Mouse (Mus musculus) megakaryocyte, embryonic 14.5 days (primary cell): ENCODE data around the gene Cldn10.

Experiments
- FLI1 ChIP-seq: IDR thresholded peaks from 2 replicates; pipeline ENCODE4 v1.6.1; 2012; ENCODE audit warnings: low read length, inconsistent platforms, mixed read lengths
- GATA1 ChIP-seq: IDR thresholded peaks from 3 replicates; pipeline ENCODE4 v1.6.1; 2012; ENCODE audit warnings: mixed read lengths, low read length, inconsistent platforms, borderline replicate concordance

DNA sequence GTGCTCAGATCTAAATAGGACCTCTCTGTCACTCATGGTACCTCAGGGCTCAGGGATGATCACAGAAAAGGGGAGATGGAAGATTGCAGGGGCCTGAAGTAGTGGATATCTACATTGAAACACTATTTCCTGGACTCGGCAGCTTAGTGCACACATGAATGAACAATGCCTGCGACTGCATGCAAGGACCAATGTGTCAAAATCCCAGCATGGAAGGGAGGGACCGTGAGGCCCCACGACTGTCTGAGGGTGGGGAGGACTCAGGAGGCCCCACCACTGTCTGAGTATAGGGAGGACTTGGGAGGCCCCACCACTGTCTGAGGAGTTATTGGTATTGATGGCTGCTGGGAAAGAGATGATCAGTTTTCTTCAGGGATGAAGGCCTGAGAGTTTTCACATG lies 2.5 kb downstream of the Cldn10 start:
- TF ChIP-seq FLI1 (no peak), GATA1 (no peak)
